Mouse (Mus musculus): ENCODE measurements around the gene Gm5415.
A peak's percentile ranks its signal among the peaks of the same experiment; 100 is the strongest.
"Not testable (repeated sequence)": the region's sequence is repeated elsewhere in the genome, so short reads cannot be mapped to it uniquely, and the experiment has no call there.

The Gm5415 gene

DNA sequence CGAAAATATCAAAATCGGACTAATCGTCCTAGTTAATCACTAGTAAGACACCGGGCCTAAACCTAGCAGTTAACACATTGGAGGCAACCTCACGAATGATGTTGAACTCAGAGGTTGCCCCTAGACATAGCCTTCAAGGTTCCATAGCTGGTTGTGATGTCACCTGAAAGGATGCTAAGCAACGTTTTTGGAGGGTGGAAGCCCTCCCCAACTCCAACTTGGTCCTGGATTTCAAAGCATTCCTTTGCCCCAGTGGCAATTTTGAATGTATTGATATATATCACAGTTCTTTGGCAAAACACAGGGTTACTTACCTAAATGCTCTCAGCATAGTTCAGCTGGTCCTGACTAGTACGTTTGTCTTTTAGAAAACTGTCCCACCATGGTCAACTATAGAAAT is at the start of gene Gm5415:
Gene Gm5415 (minus strand): TSS at position 101 of the 400 bp plus-strand sequence.
- not testable (repeated sequence) for DNase-seq

DNA sequence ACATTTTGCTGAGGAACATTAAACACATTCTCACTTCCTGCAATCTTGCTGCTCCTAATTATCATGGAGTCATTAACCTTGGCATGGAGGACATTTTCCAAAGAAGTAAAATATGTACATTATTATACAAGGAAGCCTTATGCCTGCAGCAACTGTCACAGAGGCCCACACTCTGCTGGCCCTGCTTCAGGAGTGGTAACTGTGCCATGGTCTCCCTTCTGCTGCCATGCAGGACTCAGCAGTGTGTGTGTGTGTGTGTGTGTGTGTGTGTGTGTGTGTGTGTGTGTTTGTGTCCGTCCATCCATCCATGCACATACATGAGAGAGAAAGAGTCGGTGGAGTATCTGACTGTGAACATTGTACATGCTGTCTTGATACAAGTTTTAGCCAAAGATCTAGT is 21.8 kb upstream of the Gm5415 start:
- DNase-seq: no peak

DNA sequence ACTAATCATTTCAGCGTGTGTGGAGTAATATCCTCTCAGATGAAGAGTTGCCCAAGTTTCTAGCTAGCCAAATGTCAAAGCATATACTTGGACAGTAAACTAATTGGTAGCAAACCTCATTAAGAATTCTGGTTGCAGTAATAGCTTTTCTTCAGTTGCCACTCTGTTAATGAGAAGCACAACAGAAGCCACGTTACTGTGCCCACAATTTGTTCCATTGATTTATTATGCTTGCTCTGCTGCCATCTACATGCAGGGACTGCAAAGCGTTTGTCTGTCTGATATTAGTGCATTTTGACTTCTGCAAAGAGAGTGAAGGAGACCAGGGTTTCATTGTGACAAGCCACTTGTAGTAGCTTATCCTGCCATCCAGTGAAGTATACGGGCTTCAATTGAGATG is 6.8 kb upstream of the Gm5415 start:
- peak in 1 of 2 experiments; percentile 3 for DNase-seq

DNA sequence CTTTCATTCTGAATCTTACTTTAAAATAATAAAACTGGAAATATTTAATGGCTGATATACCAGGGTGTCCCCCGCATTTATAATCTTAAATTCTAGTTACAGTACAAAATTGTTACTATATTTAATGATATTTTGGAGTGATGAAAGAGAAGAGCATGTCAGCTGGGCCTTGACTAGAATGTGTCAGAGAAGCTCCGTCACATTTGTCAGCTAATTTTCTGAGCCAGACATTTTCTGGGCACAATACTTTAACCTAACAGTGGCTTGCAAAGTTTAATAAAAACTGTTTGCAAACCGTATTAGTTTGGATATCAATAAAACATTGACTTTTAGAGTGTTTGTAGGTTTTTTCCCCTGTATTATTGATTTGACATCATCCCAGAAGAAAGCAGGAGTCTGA is 6.4 kb upstream of the Gm5415 start:
- no peak for DNase-seq

DNA sequence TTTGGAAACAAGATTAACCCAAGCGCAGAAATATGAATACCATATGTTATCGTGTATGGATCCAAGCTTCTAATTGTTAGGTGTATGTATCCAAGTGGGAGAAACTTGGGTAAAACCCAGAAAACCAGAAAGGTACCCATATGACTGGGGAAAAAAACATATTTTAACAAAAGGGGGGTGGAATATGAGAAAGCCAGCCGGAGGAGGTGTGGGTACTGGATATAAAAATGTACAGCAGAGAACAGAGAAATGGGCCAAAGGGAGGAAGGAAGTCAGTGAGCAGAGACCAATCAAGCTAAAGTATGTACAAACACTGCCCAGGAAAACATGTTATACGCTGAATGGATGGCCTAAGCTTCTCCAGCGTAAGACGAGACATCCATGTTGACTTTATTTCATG is 43.7 kb downstream of the Gm5415 start:
- DNase-seq: no peak

All from kidney, postnatal 25 days (tissue).